Mouse (Mus musculus): ENCODE measurements around the gene Sntb2. TPM values are rescaled to one million over a fixed set of nuclear protein-coding genes. Genes with fewer than 3 reads are reported as not detected.
A peak's percentile ranks its signal among the peaks of the same experiment; 100 is the strongest.

Gene Sntb2
- total RNA-seq, 2 experiments from 2014 or later = 5.4 to 6.2 TPM

- peak; percentile 57 for ATAC-seq (replicated peaks; ENCODE audit: poor library complexity, severe bottlenecking)
These were observed 6.2 kb upstream of the Sntb2 start for GRCm38 (mm10) chr8:106929155-106929913.

- ATAC-seq (replicated peaks; ENCODE audit: poor library complexity, severe bottlenecking) = no peak
These were observed 5.6 kb upstream of the Sntb2 start for GRCm38 (mm10) chr8:106929921-106930320.

GRCm38 (mm10) chr8:106932376-106933065 is 3.0 kb upstream of the Sntb2 start:
- no peak for ATAC-seq (replicated peaks; ENCODE audit: poor library complexity, severe bottlenecking)

GRCm38 (mm10) chr8:106933506-106934143 is 1.9 kb upstream of the Sntb2 start:
- no peak for ATAC-seq (replicated peaks; ENCODE audit: poor library complexity, severe bottlenecking)

GRCm38 (mm10) chr8:106934226-106934977 is 1.1 kb upstream of the Sntb2 start:
- no peak for ATAC-seq (replicated peaks; ENCODE audit: poor library complexity, severe bottlenecking)

GRCm38 (mm10) chr8:106935899-106936477 is 438 bp downstream of the Sntb2 start:
- peak; percentile 23 for ATAC-seq (replicated peaks; ENCODE audit: poor library complexity, severe bottlenecking)

- ATAC-seq (replicated peaks; ENCODE audit: poor library complexity, severe bottlenecking) = peak; percentile 59
These were observed 1.0 kb downstream of the Sntb2 start for GRCm38 (mm10) chr8:106936478-106937051.

- no peak for ATAC-seq (replicated peaks; ENCODE audit: poor library complexity, severe bottlenecking)
These were observed 1.7 kb downstream of the Sntb2 start for GRCm38 (mm10) chr8:106937081-106937800.

GRCm38 (mm10) chr8:106941806-106942205 is 6.3 kb downstream of the Sntb2 start:
- no peak for ATAC-seq (replicated peaks; ENCODE audit: poor library complexity, severe bottlenecking)

- no peak for ATAC-seq (replicated peaks; ENCODE audit: poor library complexity, severe bottlenecking)
These were observed 8.4 kb downstream of the Sntb2 start for GRCm38 (mm10) chr8:106943874-106944418.

GRCm38 (mm10) chr8:106944756-106945155 is 9.2 kb downstream of the Sntb2 start:
- ATAC-seq (replicated peaks; ENCODE audit: poor library complexity, severe bottlenecking) = no peak

- no peak for ATAC-seq (replicated peaks; ENCODE audit: poor library complexity, severe bottlenecking)
These were observed 13.2 kb downstream of the Sntb2 start for GRCm38 (mm10) chr8:106948678-106949243.

- no peak for ATAC-seq (replicated peaks; ENCODE audit: poor library complexity, severe bottlenecking)
These were observed 16.2 kb downstream of the Sntb2 start for GRCm38 (mm10) chr8:106951707-106952106.

GRCm38 (mm10) chr8:106953571-106953970 is 18.0 kb downstream of the Sntb2 start:
- ATAC-seq (replicated peaks; ENCODE audit: poor library complexity, severe bottlenecking) = peak; percentile 86

GRCm38 (mm10) chr8:106957086-106957485 is 21.5 kb downstream of the Sntb2 start:
- no peak for ATAC-seq (replicated peaks; ENCODE audit: poor library complexity, severe bottlenecking)

GRCm38 (mm10) chr8:106958212-106958611 is 22.7 kb downstream of the Sntb2 start:
- peak; percentile 64 for ATAC-seq (replicated peaks; ENCODE audit: poor library complexity, severe bottlenecking)

- ATAC-seq (replicated peaks; ENCODE audit: poor library complexity, severe bottlenecking) = peak; percentile 86
These were observed 24.1 kb downstream of the Sntb2 start for GRCm38 (mm10) chr8:106959626-106960025.

GRCm38 (mm10) chr8:106962322-106962721 is 26.8 kb downstream of the Sntb2 start:
- no peak for ATAC-seq (replicated peaks; ENCODE audit: poor library complexity, severe bottlenecking)

- ATAC-seq (replicated peaks; ENCODE audit: poor library complexity, severe bottlenecking) = no peak
These were observed 27.8 kb downstream of the Sntb2 start for GRCm38 (mm10) chr8:106963365-106963764.
